Mouse (Mus musculus) testis, postnatal 14 days (tissue): Measurements from ENCODE around the gene Wdr90.

Experiments used
- DNase-seq: peaks from one replicate; pipeline ENCODE4 v3.0.0; 2021; ENCODE audit warnings: low spot score

Wdr90 gene

GRCm38 (mm10) chr17:25860832-25861703 is at the start of gene Wdr90:
Gene Wdr90, minus strand, starts transcription at chr17:25861501.
- peak; percentile 92 for DNase-seq

- no peak for DNase-seq
Measured at GRCm38 (mm10) chr17:25907640-25908039, 46.3 kb upstream of the Wdr90 start.

GRCm38 (mm10) chr17:25903061-25903460 is 41.8 kb upstream of the Wdr90 start:
- DNase-seq = no peak

GRCm38 (mm10) chr17:25900193-25900592 is 38.9 kb upstream of the Wdr90 start:
- DNase-seq = no peak

- no peak for DNase-seq
Measured at GRCm38 (mm10) chr17:25895891-25896290, 34.6 kb upstream of the Wdr90 start.

GRCm38 (mm10) chr17:25895415-25895814 is 34.1 kb upstream of the Wdr90 start:
- DNase-seq = no peak

- DNase-seq = no peak
Measured at GRCm38 (mm10) chr17:25893975-25894617, 32.8 kb upstream of the Wdr90 start.

- no peak for DNase-seq
Measured at GRCm38 (mm10) chr17:25888837-25889236, 27.5 kb upstream of the Wdr90 start.

GRCm38 (mm10) chr17:25887467-25887866 is 26.2 kb upstream of the Wdr90 start:
- DNase-seq = no peak

GRCm38 (mm10) chr17:25886806-25887205 is 25.5 kb upstream of the Wdr90 start:
- no peak for DNase-seq

- DNase-seq = no peak
Measured at GRCm38 (mm10) chr17:25885636-25886035, 24.3 kb upstream of the Wdr90 start.

- no peak for DNase-seq
Measured at GRCm38 (mm10) chr17:25883824-25884223, 22.5 kb upstream of the Wdr90 start.

- no peak for DNase-seq
Measured at GRCm38 (mm10) chr17:25883268-25883667, 22.0 kb upstream of the Wdr90 start.

- DNase-seq = no peak
Measured at GRCm38 (mm10) chr17:25882306-25882705, 21.0 kb upstream of the Wdr90 start.

GRCm38 (mm10) chr17:25881691-25882090 is 20.4 kb upstream of the Wdr90 start:
- DNase-seq = no peak

GRCm38 (mm10) chr17:25880913-25881641 is 19.8 kb upstream of the Wdr90 start:
- no peak for DNase-seq

GRCm38 (mm10) chr17:25880196-25880910 is 19.1 kb upstream of the Wdr90 start, which contains the start of gene Wfikkn1:
Gene Wfikkn1, minus strand, starts transcription at chr17:25880858.
- no peak for DNase-seq

- DNase-seq = no peak
Measured at GRCm38 (mm10) chr17:25879750-25880149, 18.4 kb upstream of the Wdr90 start.

- no peak for DNase-seq
Measured at GRCm38 (mm10) chr17:25879261-25879660, 18.0 kb upstream of the Wdr90 start.

- DNase-seq = no peak
Measured at GRCm38 (mm10) chr17:25878611-25879180, 17.4 kb upstream of the Wdr90 start.

- no peak for DNase-seq
Measured at GRCm38 (mm10) chr17:25877741-25878610, 16.7 kb upstream of the Wdr90 start.
